In genomic region chr11:50389616-50390015, GRCm38 (mm10) we compare ENCODE assay signal across 30 mouse cellular contexts. TPM values are rescaled to one million over a fixed set of nuclear protein-coding genes. Genes with fewer than 3 reads are reported as not detected.
DNase-seq lines count a peak whose midpoint lies in the region; ATAC-seq and TF ChIP-seq lines count a peak whose summit lies in the region.
"Had no signal": no experiment of that assay in that cellular context is flagged by ENCODE, and none has a peak within 500 bp of the region (broad histone marks: within the 10 kb centered on the region; RNA-seq: fewer than 3 reads in every experiment).

No protein-coding gene starts in this region.

- no peak overlapping the region for H3K4me2 ChIP-seq in forebrain, embryonic 11.5 days (ENCODE audit: low read depth, low read length, severe bottlenecking)
- H3K4me2 ChIP-seq in forebrain, embryonic 14.5 days (ENCODE audit: low read length), result no peak overlapping the region
- H3K4me2 ChIP-seq in kidney, postnatal 0 days (ENCODE audit: low read length), result no peak overlapping the region
- H3K4me2 ChIP-seq: embryonic facial prominence, embryonic 12.5 days; forebrain, embryonic 12.5 days; hindbrain, embryonic 14.5 days; kidney, embryonic 15.5 days; midbrain, embryonic 12.5 days; neural tube, embryonic 13.5 days had no signal

- TF ChIP-seq CTCF in kidney, postnatal 0 days (IDR thresholded peaks at IDR 0.05; ENCODE audit: low read depth), result no peak
- TF ChIP-seq CTCF in testis, adult 2 months (IDR thresholded peaks at IDR 0.05; ENCODE audit: control insufficient read depth, insufficient read depth, insufficient replicate concordance, low read depth, low read length), result peak; percentile 20; the same call in 1 of the 2 replicates

- no peak; the same call in 1 of the 2 replicates for TF ChIP-seq POLR2A in testis, adult 2 months (IDR thresholded peaks at IDR 0.05; ENCODE audit: control insufficient read depth, low read depth, low read length)

- no peaks in the 10 kb centered on the region for H3K4me1 ChIP-seq in forebrain, embryonic 11.5 days (replicated peaks; ENCODE audit: control insufficient read depth, insufficient read depth, low read length)
- H3K4me1 ChIP-seq in forebrain, embryonic 14.5 days (ENCODE audit: control insufficient read depth, insufficient read depth, low read length), result no peaks in the 10 kb centered on the region
- H3K4me1 ChIP-seq in kidney, postnatal 0 days (replicated peaks; ENCODE audit: insufficient read depth, low read length), result no peaks in the 10 kb centered on the region
- no peaks in the 10 kb centered on the region for H3K4me1 ChIP-seq in testis, adult 2 months (ENCODE audit: control insufficient read depth, insufficient read depth, low read length)
- H3K4me1 ChIP-seq: embryonic facial prominence, embryonic 12.5 days; forebrain, embryonic 12.5 days; kidney, embryonic 15.5 days; midbrain, embryonic 12.5 days; neural tube, embryonic 13.5 days had no signal

- DNase-seq in forebrain, embryonic 11.5 days (ENCODE audit: low spot score), result peak; percentile 50
- no peak for DNase-seq in forebrain, embryonic 14.5 days (ENCODE audit: low spot score)
- DNase-seq in kidney, postnatal 0 days (ENCODE audit: low spot score), result no peak
- DNase-seq in kidney, adult 9 months, result no peak
- DNase-seq in testis, postnatal 14 days (ENCODE audit: low spot score), result no peak
- peak; percentile 53 for DNase-seq in testis, postnatal 10 days (ENCODE audit: low spot score)
- DNase-seq: cerebellum, adult 18-20 months; cerebellum, postnatal 14 days; gastrocnemius, postnatal 10 days; heart, adult 18-20 months; heart, postnatal 36 days; kidney, postnatal 4 days; retina, postnatal 1 day; right cerebral cortex, postnatal 25 days; spleen, adult 18-20 months had no signal

- no peak overlapping the region for H3K27ac ChIP-seq in forebrain, embryonic 11.5 days (ENCODE audit: low read depth, low read length)
- H3K27ac ChIP-seq in forebrain, embryonic 14.5 days (ENCODE audit: low read depth, low read length), result no peak overlapping the region
- no peak overlapping the region for H3K27ac ChIP-seq in kidney, postnatal 0 days
- no peak overlapping the region for H3K27ac ChIP-seq in testis, adult 2 months (ENCODE audit: control insufficient read depth, insufficient read depth, low read depth, low read length)
- H3K27ac ChIP-seq: embryonic facial prominence, embryonic 12.5 days; forebrain, embryonic 12.5 days; hindbrain, embryonic 14.5 days; midbrain, embryonic 12.5 days had no signal

- no peak overlapping the region for H3K9ac ChIP-seq in forebrain, embryonic 11.5 days (ENCODE audit: low read length)
- H3K9ac ChIP-seq in forebrain, embryonic 14.5 days (ENCODE audit: low read length), result no peak overlapping the region
- H3K9ac ChIP-seq in kidney, postnatal 0 days (ENCODE audit: low read depth, low read length), result no peak overlapping the region
- H3K9ac ChIP-seq: embryonic facial prominence, embryonic 12.5 days; forebrain, embryonic 12.5 days; hindbrain, embryonic 14.5 days; kidney, embryonic 15.5 days; midbrain, embryonic 12.5 days; neural tube, embryonic 13.5 days had no signal

- peaks cover 2% of the 10 kb centered on the region; the same call in 1 of the 2 replicates for H3K36me3 ChIP-seq in forebrain, embryonic 11.5 days (ENCODE audit: control insufficient read depth, insufficient read depth, low read length)
- peaks cover 76% of the 10 kb centered on the region for H3K36me3 ChIP-seq in forebrain, embryonic 14.5 days (ENCODE audit: control insufficient read depth, insufficient read depth, low read length)
- peaks cover 50% of the 10 kb centered on the region for H3K36me3 ChIP-seq in kidney, postnatal 0 days (ENCODE audit: insufficient read depth, low read length)
- no peaks in the 10 kb centered on the region for H3K36me3 ChIP-seq in testis, adult 2 months (ENCODE audit: control insufficient read depth, insufficient read depth, low read length)

- ATAC-seq in forebrain, embryonic 11.5 days (replicated peaks; ENCODE audit: low FRiP score), result no peak
- ATAC-seq in forebrain, embryonic 14.5 days, result no peak
- ATAC-seq in kidney, postnatal 0 days (replicated peaks; ENCODE audit: low FRiP score, low read depth), result peak; percentile 30; the same call in 1 of the 2 replicates
- no peak for ATAC-seq in frontal cortex, adult (ENCODE audit: low TSS enrichment)
- ATAC-seq: CD4-positive, CD25-positive, alpha-beta regulatory T cell, adult 4 months; Patski had no signal

- WGBS in forebrain, embryonic 11.5 days, result 69% methylated on average over 5 of the region's 5 CpGs
- WGBS in forebrain, embryonic 14.5 days, result 75% methylated on average over 5 of the region's 5 CpGs
- WGBS in kidney, postnatal 0 days, result 74% methylated on average over 5 of the region's 5 CpGs

- H3K4me3 ChIP-seq in forebrain, embryonic 11.5 days (ENCODE audit: low read depth, low read length), result no peak overlapping the region
- no peak overlapping the region for H3K4me3 ChIP-seq in forebrain, embryonic 14.5 days (ENCODE audit: low read depth, low read length)
- H3K4me3 ChIP-seq in kidney, postnatal 0 days (replicated peaks; ENCODE audit: low read depth, low read length), result no peak overlapping the region
- no peak overlapping the region for H3K4me3 ChIP-seq in testis, adult 2 months (ENCODE audit: control insufficient read depth, low read depth, low read length)
- H3K4me3 ChIP-seq: embryonic facial prominence, embryonic 12.5 days; forebrain, embryonic 12.5 days; kidney, embryonic 15.5 days; midbrain, embryonic 12.5 days; neural tube, embryonic 13.5 days had no signal

- H3K27me3 ChIP-seq in forebrain, embryonic 11.5 days (ENCODE audit: control insufficient read depth, insufficient read depth, low read length), result no peaks in the 10 kb centered on the region
- no peaks in the 10 kb centered on the region for H3K27me3 ChIP-seq in forebrain, embryonic 14.5 days (replicated peaks; ENCODE audit: control insufficient read depth, insufficient read depth, low read length)
- no peaks in the 10 kb centered on the region for H3K27me3 ChIP-seq in kidney, postnatal 0 days (ENCODE audit: insufficient read depth, low read length)
- H3K27me3 ChIP-seq in testis, adult 2 months (ENCODE audit: control insufficient read depth, insufficient read depth, low read length), result no peaks in the 10 kb centered on the region
- H3K27me3 ChIP-seq: embryonic facial prominence, embryonic 12.5 days; forebrain, embryonic 12.5 days; kidney, embryonic 15.5 days; midbrain, embryonic 12.5 days; neural tube, embryonic 13.5 days; Patski had no signal

- no peaks in the 10 kb centered on the region for H3K9me3 ChIP-seq in forebrain, embryonic 11.5 days (ENCODE audit: control insufficient read depth, low read length)
- H3K9me3 ChIP-seq in forebrain, embryonic 14.5 days (replicated peaks; ENCODE audit: control insufficient read depth, low read length), result no peaks in the 10 kb centered on the region
- H3K9me3 ChIP-seq in kidney, postnatal 0 days (replicated peaks; ENCODE audit: low read length), result no peaks in the 10 kb centered on the region
- H3K9me3 ChIP-seq: embryonic facial prominence, embryonic 12.5 days; forebrain, embryonic 12.5 days; G1E; kidney, embryonic 15.5 days; midbrain, embryonic 12.5 days; neural tube, embryonic 13.5 days had no signal

RNA-seq across cellular contexts. Expression of gene Hnrnph1, which starts 12.8 kb away (rescaled TPM):
- polyA plus RNA-seq in forebrain, embryonic 11.5 days (2014; fragmentation: Nextera tagmentation; extraction: Ambion mirVana), result 833 and 855 TPM in 2 replicates
- polyA plus RNA-seq in forebrain, embryonic 14.5 days (2014; fragmentation: Nextera tagmentation; extraction: Ambion mirVana), result 598 and 623 TPM in 2 replicates
- 294 and 309 TPM in 2 replicates for polyA plus RNA-seq in kidney, postnatal 0 days (2015; fragmentation: Nextera tagmentation; extraction: Ambion mirVana)
- 112 and 154 TPM in 2 replicates for polyA plus RNA-seq in testis, adult 2 months (2012; rRNA removed)

RNA-seq across cellular contexts. Expression of gene Cby3, which starts 35.4 kb away (rescaled TPM):
- polyA plus RNA-seq in forebrain, embryonic 11.5 days (2014; fragmentation: Nextera tagmentation; extraction: Ambion mirVana), result 0.47 TPM in 1 of 2 replicates, not detected in the other
- polyA plus RNA-seq in forebrain, embryonic 14.5 days (2014; fragmentation: Nextera tagmentation; extraction: Ambion mirVana), result 0.86 and 0.88 TPM in 2 replicates
- polyA plus RNA-seq in kidney, postnatal 0 days (2015; fragmentation: Nextera tagmentation; extraction: Ambion mirVana), result 1.4 and 1.5 TPM in 2 replicates
- 112 and 129 TPM in 2 replicates for polyA plus RNA-seq in testis, adult 2 months (2012; rRNA removed)
- polyA plus RNA-seq: CD4-positive, CD25-positive, alpha-beta regulatory T cell, adult 4 months; forebrain, embryonic 12.5 days; G1E; heart, embryonic 14.5 days; liver, adult 2 months; liver, embryonic 16.5 days; midbrain, embryonic 12.5 days; Patski; thymus, postnatal 0 days had no signal

RNA-seq across cellular contexts. Expression of gene Rufy1, which starts 41.3 kb away (rescaled TPM):
- polyA plus RNA-seq in forebrain, embryonic 11.5 days (2014; fragmentation: Nextera tagmentation; extraction: Ambion mirVana), result 23.9 and 26.7 TPM in 2 replicates
- 27.2 and 32.7 TPM in 2 replicates for polyA plus RNA-seq in forebrain, embryonic 14.5 days (2014; fragmentation: Nextera tagmentation; extraction: Ambion mirVana)
- polyA plus RNA-seq in kidney, postnatal 0 days (2015; fragmentation: Nextera tagmentation; extraction: Ambion mirVana), result 29.0 and 31.7 TPM in 2 replicates
- 5.7 and 6.4 TPM in 2 replicates for polyA plus RNA-seq in testis, adult 2 months (2012; rRNA removed)

Comparison
In these comparisons a context has a peak if more than half of its experiments do, and no peak if none do; other contexts are left out.
1. DNase-seq: peak in forebrain, embryonic 11.5 days (single experiment) and testis, postnatal 10 days (single experiment); none in forebrain, embryonic 14.5 days (single experiment), kidney, postnatal 0 days (single experiment), kidney, adult 9 months (single experiment) and testis, postnatal 14 days (single experiment).
2. RNA of gene Cby3, which starts 35.4 kb away (polyA plus RNA-seq): 112 to 129 TPM in testis, adult 2 months; 1.4 to 1.5 TPM in kidney, postnatal 0 days, 0.86 to 0.88 TPM in forebrain, embryonic 14.5 days and 0.47 TPM in forebrain, embryonic 11.5 days; every median in the first group is over 10 times any median in the second.